13 mouse cellular contexts compared by ENCODE assay signal in the genomic region with DNA sequence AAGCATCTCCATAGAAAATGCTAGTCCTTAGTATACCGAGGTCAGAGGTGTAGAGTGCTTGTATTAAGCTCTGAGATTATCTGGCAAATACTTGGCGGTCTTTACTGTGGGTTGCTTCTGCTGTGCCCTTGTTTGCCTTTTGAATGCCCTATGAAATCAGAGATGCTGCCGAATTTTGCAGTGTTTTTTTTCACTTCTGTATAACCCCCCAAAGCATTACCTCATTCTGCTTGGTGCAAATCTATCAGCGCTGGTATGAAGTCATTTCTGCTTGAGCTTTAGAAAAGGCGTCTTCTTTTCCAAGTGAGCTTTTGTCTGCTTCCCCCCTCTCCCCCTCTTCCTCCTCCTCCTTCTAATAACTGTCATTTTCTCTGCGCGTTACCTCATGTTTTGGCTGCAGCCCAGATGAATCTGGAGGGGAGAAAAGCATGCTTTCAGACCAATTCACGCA.
DNase-seq lines count a peak whose midpoint lies in the region; ATAC-seq and TF ChIP-seq lines count a peak whose summit lies in the region.
"Had no signal": no experiment of that assay in that cellular context is flagged by ENCODE, and none has a peak within 500 bp of the region (broad histone marks: within the 10 kb centered on the region; RNA-seq: fewer than 3 reads in every experiment).

No protein-coding gene starts in this region.

- no peaks in the 10 kb centered on the region for H3K9me3 ChIP-seq in embryonic facial prominence, embryonic 12.5 days
- H3K9me3 ChIP-seq in forebrain, postnatal 0 days (ENCODE audit: low read length) = no peaks in the 10 kb centered on the region
- H3K9me3 ChIP-seq in midbrain, embryonic 16.5 days (replicated peaks; ENCODE audit: control insufficient read depth, low read length, poor library complexity, severe bottlenecking) = no peaks in the 10 kb centered on the region
- no peaks in the 10 kb centered on the region for H3K9me3 ChIP-seq in kidney, embryonic 14.5 days (ENCODE audit: control insufficient read depth, low read length)

- H3K9ac ChIP-seq in embryonic facial prominence, embryonic 12.5 days = no peak overlapping the region
- peak overlapping the region; percentile 25; the same call in 1 of the 2 replicates for H3K9ac ChIP-seq in forebrain, postnatal 0 days
- peak overlapping the region; percentile 16; the same call in 1 of the 2 replicates for H3K9ac ChIP-seq in midbrain, embryonic 16.5 days (ENCODE audit: low read depth, low read length)
- H3K9ac ChIP-seq in kidney, embryonic 14.5 days (ENCODE audit: low read depth, low read length) = no peak overlapping the region

- H3K27ac ChIP-seq in embryonic facial prominence, embryonic 12.5 days = peak overlapping the region; percentile 57
- no peak overlapping the region; the same call in 1 of the 2 replicates for H3K27ac ChIP-seq in forebrain, postnatal 0 days (ENCODE audit: low read depth, low read length)
- peak overlapping the region; percentile 61 for H3K27ac ChIP-seq in midbrain, embryonic 16.5 days (ENCODE audit: low read length)
- H3K27ac ChIP-seq in kidney, embryonic 14.5 days (ENCODE audit: low read depth, low read length) = no peak overlapping the region

- H3K4me1 ChIP-seq in embryonic facial prominence, embryonic 12.5 days = peaks cover 11% of the 10 kb centered on the region; the same call in 1 of the 2 replicates
- no peaks in the 10 kb centered on the region; the same call in 1 of the 2 replicates for H3K4me1 ChIP-seq in forebrain, postnatal 0 days (ENCODE audit: insufficient read depth)
- peaks cover 12% of the 10 kb centered on the region for H3K4me1 ChIP-seq in midbrain, embryonic 16.5 days (ENCODE audit: control insufficient read depth, insufficient read depth, low read length)
- H3K4me1 ChIP-seq in kidney, embryonic 14.5 days (ENCODE audit: control insufficient read depth, insufficient read depth, low read length) = no peaks in the 10 kb centered on the region

- no peak overlapping the region for H3K4me2 ChIP-seq in embryonic facial prominence, embryonic 12.5 days (replicated peaks)
- no peak overlapping the region for H3K4me2 ChIP-seq in forebrain, postnatal 0 days (ENCODE audit: low read depth)
- peak overlapping the region; percentile 10; the same call in 1 of the 2 replicates for H3K4me2 ChIP-seq in midbrain, embryonic 16.5 days (ENCODE audit: low read length)
- no peak overlapping the region for H3K4me2 ChIP-seq in kidney, embryonic 14.5 days (replicated peaks; ENCODE audit: low read depth, low read length)

- peak; percentile 50; the same call in 1 of the 2 replicates for ATAC-seq in embryonic facial prominence, embryonic 12.5 days (ENCODE audit: insufficient number of reproducible peaks, insufficient read depth, low FRiP score, low TSS enrichment)
- peak; percentile 89 for ATAC-seq in forebrain, postnatal 0 days
- ATAC-seq in midbrain, embryonic 16.5 days = peak; percentile 69; the same call in 1 of the 2 replicates
- no peak for ATAC-seq in kidney, embryonic 14.5 days (ENCODE audit: low FRiP score, low TSS enrichment)

- H3K27me3 ChIP-seq in embryonic facial prominence, embryonic 12.5 days = no peaks in the 10 kb centered on the region
- no peaks in the 10 kb centered on the region for H3K27me3 ChIP-seq in forebrain, postnatal 0 days (ENCODE audit: insufficient read depth, low read length)
- H3K27me3 ChIP-seq in midbrain, embryonic 16.5 days (ENCODE audit: control insufficient read depth, insufficient read depth, low read depth, low read length) = no peaks in the 10 kb centered on the region
- H3K27me3 ChIP-seq in kidney, embryonic 14.5 days (ENCODE audit: control insufficient read depth, insufficient read depth, low read length) = no peaks in the 10 kb centered on the region

- H3K36me3 ChIP-seq in embryonic facial prominence, embryonic 12.5 days = no peaks in the 10 kb centered on the region
- H3K36me3 ChIP-seq in forebrain, postnatal 0 days (ENCODE audit: insufficient read depth) = no peaks in the 10 kb centered on the region
- no peaks in the 10 kb centered on the region for H3K36me3 ChIP-seq in midbrain, embryonic 16.5 days (ENCODE audit: control insufficient read depth, insufficient read depth, low read length)
- no peaks in the 10 kb centered on the region for H3K36me3 ChIP-seq in kidney, embryonic 14.5 days (ENCODE audit: control insufficient read depth, insufficient read depth, low read length)

- no peak for TF ChIP-seq CTCF in forebrain, postnatal 0 days (IDR thresholded peaks at IDR 0.05; ENCODE audit: low read depth)

- H3K4me3 ChIP-seq in embryonic facial prominence, embryonic 12.5 days = no peak overlapping the region
- H3K4me3 ChIP-seq in forebrain, postnatal 0 days (ENCODE audit: low read depth, low read length) = no peak overlapping the region
- H3K4me3 ChIP-seq in midbrain, embryonic 16.5 days (ENCODE audit: low read depth, low read length) = no peak overlapping the region
- H3K4me3 ChIP-seq in kidney, embryonic 14.5 days (ENCODE audit: low read length) = no peak overlapping the region

- DNase-seq in layer of hippocampus, adult 9-11 months = peak; percentile 15
- DNase-seq in layer of hippocampus, postnatal 10 days (ENCODE audit: low spot score in 2 of 2) = no peak
- peak; percentile 71 for DNase-seq in forebrain, postnatal 0 days
- no peak for DNase-seq in urinary bladder, postnatal 36 days (ENCODE audit: low spot score in 2 of 2)
- no peak for DNase-seq in left cerebral cortex, adult 11 months (ENCODE audit: low spot score)
- DNase-seq: adrenal gland, adult 8-10 months; cerebellum, postnatal 36 days; layer of hippocampus, postnatal 36 days; spleen, adult 18-20 months; thymus, postnatal 14 days had no signal

- WGBS in embryonic facial prominence, embryonic 12.5 days = 37% methylated on average over 8 of the region's 8 CpGs
- WGBS in forebrain, postnatal 0 days = 9% methylated on average over 8 of the region's 8 CpGs
- 17% methylated on average over 8 of the region's 8 CpGs for WGBS in midbrain, embryonic 16.5 days
- WGBS in kidney, embryonic 14.5 days = 72% methylated on average over 8 of the region's 8 CpGs

Comparison
In these comparisons a context has a peak if more than half of its experiments do, and no peak if none do; other contexts are left out.
1. DNase-seq: peak in layer of hippocampus, adult 9-11 months (single experiment) and forebrain, postnatal 0 days (single experiment); none in layer of hippocampus, postnatal 10 days (0 of 2), urinary bladder, postnatal 36 days (0 of 2) and left cerebral cortex, adult 11 months (single experiment).
2. H3K27ac ChIP-seq: peak in embryonic facial prominence, embryonic 12.5 days (single experiment) and midbrain, embryonic 16.5 days (single experiment); none in forebrain, postnatal 0 days (single experiment) and kidney, embryonic 14.5 days (single experiment).
3. H3K9ac ChIP-seq: peak in forebrain, postnatal 0 days (single experiment) and midbrain, embryonic 16.5 days (single experiment); none in embryonic facial prominence, embryonic 12.5 days (single experiment) and kidney, embryonic 14.5 days (single experiment).